Mouse (Mus musculus): ENCODE results near the gene Gm21915.

DNA sequence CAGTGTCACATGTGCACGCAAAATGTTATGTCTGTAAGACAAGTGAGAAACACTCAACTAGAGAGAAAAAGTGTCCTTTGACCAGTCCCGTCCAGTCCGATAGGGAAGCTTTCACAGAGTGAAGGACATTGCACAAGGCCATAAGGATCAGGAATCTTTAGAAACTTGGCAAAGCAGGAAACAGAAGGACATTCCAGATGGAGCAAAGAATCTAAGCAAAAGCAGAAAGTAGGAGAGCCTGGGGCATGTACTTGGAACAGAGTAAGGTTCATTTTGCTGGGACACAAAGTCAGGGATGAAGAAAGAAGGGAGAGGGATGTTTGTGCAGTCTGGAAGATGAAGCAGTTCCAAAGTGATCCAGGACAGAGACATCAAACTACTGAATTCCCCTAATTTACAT, 21.0 kb upstream of the Gm21915 start:
- no peak for TF ChIP-seq POLR2A (IDR thresholded peaks at IDR 0.05; ENCODE audit: borderline replicate concordance, extremely low read depth, insufficient read depth, insufficient read length, poor library complexity, severe bottlenecking)
- no peak for TF ChIP-seq CTCF (IDR thresholded peaks at IDR 0.05; ENCODE audit: borderline replicate concordance, extremely low read depth, insufficient read depth, insufficient read length)

All from brain, embryonic 14.5 days (tissue).